Mouse (Mus musculus): ENCODE data around the gene Tmem56. TPM values are rescaled to one million over a fixed set of nuclear protein-coding genes. Genes with fewer than 3 reads are reported as not detected.

Gene Tmem56
- total RNA-seq, 2 experiments from 2014 or later = 4.6 to 8.2 TPM

DNA sequence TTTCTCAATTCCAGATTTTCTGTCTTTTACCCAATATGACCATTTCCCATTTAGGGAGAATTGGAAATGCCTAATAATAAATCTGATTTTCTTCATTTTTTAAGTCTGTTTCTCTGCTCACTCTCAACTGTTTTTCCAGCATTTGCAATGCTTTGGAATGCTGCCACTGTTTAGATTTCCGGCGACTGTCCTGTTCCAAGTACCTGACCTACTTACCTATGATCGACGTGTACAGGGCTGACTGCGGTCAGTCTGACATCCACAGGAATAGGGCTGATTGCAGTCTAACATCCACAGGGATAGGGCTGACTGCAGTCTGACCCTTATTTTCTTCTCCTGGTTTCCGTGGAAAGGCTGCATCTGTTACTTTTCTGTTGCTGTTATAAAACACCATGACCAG lies 2.3 kb upstream of the Tmem56 start:
- no peak for ATAC-seq (replicated peaks; ENCODE audit: poor library complexity)

DNA sequence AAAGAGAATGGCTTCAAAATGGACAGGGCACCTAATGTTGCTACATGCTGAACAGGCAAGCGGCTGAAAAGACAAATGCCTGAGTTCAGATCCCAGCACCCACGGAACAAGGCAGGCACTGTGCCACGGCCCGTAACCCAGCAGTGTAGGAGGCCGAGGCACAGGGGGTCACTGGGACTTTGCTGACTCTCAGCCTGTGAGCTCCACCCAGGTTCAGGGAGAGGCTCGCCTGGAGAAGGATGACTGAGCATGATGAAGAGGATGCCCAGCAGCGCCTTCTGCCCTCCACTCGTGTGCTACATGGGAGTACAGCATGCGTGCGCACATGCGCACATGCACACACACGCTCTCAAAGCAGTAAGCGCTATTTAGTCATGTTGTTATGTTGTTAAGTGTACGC lies 3.2 kb downstream of the Tmem56 start:
- ATAC-seq (replicated peaks; ENCODE audit: poor library complexity) = no peak

DNA sequence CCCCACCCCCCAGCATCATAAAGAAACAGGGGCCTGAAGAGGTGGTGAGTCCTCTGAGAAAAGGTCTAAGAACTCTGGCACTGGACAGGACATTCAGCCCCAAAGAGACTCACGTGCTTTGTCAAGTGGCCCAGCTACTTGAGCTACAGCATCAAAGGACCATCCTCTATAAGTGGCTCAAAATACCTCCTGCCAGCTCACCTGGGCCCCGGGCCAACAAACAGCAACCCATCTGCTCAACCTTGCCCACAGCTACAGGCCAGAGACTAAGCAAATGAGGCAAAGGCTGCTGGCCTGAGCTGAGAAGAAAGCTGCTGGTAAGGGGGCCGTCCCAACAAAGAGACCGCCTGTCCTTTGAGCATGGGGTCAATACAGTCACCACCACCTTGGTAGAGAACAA lies 5.3 kb downstream of the Tmem56 start:
- no peak for ATAC-seq (replicated peaks; ENCODE audit: poor library complexity)

DNA sequence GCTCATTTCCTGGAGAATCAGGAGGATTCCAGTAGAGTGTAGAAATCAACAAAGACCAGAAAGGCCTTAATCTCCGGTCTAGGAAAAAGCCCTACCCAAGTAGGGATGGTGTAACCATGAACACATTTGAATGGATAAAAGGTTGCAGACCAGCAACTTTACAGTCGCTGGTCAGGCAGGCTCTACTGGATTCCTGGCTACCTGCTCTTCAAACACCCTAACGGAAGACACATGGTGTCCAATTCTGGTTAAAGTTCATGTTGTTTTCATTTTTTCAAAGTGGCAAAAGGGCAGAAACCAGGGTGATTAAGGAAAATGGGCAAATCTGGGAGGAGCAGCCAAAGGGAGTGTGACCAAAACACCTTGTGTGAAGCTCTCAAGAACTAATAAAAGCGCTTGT lies 5.9 kb downstream of the Tmem56 start:
- ATAC-seq (replicated peaks; ENCODE audit: poor library complexity) = no peak

DNA sequence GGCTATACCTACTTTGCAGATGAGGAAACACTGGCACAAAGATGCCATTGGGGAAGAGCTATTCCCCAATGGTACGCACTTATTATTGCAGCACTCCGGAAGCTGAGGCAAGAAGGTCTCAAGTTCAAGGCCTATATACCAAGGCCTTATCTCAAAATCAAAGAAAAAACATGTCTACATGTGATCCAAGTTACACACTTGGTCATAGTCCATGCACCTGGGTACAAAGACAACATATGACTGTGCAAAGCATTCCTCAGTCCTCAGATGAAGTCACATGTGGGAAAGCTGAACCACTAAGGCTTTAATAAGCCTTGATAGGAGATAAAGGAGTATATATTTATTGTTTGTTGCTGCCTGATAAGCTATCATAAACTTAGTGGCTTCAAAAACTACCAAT lies 8.9 kb downstream of the Tmem56 start:
- no peak for ATAC-seq (replicated peaks; ENCODE audit: poor library complexity)

DNA sequence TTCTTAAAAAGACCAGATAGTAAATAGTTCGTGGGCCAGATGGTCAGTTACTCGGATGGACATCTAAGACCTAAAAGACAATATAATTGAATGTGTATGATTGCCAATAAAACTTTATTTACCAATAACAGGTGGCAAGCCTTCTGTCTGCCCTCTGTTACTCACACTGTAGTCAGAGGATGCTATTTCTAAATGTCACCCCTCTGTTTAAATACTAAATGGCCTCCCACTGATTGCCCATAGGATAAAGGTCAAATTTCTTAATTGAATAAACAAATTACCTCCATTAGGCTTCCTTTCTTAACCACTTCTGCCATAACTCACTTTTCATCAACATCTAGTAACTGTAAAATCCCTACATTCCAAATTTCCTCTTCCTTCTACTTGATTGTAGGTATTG lies 10.3 kb downstream of the Tmem56 start:
- no peak for ATAC-seq (replicated peaks; ENCODE audit: poor library complexity)

DNA sequence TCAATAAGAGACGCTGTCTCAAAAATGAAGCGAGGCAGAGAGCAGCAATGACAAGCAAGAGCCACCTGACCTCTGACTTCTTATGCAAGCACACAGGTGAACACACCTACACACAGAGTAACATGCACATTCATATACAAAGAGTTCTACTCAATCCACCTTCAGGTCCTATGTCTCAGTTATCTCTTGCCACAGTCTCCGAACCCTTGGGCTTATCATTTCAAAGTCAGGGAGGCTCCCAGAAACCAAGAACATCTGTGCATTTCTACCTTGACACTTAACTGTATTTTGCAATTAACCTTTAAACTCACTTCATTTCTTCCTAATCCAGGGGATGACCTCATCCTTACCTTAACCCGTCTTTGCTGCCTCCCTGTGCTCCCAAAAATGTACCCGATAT lies 15.6 kb downstream of the Tmem56 start:
- peak; percentile 24; the same call in 1 of the 2 replicates for ATAC-seq (replicated peaks; ENCODE audit: poor library complexity)

DNA sequence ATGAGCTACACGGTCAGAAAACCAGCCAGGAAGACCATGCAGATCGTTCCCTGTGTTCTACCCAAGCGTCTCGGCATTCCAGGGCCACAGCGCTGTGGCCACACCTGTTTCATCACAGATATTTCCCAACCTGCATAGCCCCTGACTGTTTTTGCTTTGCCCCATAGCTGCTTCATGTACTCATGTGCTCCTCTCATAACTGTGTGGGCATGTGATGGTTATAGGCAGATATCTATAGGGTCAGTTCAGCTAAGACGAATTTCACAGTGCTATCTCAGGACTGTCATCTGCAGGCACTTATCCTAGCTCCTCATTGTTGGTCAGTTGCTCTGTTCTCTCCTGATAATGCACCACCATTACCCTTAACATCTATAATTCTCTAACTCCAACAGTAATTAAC lies 18.7 kb downstream of the Tmem56 start:
- ATAC-seq (replicated peaks; ENCODE audit: poor library complexity) = peak; percentile 66

DNA sequence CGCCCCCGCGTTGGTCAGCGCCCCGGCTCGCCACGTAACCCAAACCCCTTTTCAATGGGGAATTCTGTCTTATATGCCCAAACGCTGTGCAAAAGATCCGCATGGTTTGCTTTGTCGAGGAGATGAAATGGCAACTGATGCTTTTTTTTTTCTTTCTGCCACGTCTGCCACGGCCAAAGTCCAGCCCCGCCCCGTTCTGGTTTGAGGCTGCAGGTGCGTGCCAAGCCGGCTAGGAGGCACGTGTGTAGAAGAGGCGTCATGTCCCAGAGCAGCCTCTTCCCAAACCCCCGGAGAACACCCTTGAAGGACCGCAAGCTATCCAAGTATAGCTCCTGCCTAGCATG lies 19.7 kb downstream of the Tmem56 start:
- ATAC-seq (replicated peaks; ENCODE audit: poor library complexity) = peak; percentile 50

DNA sequence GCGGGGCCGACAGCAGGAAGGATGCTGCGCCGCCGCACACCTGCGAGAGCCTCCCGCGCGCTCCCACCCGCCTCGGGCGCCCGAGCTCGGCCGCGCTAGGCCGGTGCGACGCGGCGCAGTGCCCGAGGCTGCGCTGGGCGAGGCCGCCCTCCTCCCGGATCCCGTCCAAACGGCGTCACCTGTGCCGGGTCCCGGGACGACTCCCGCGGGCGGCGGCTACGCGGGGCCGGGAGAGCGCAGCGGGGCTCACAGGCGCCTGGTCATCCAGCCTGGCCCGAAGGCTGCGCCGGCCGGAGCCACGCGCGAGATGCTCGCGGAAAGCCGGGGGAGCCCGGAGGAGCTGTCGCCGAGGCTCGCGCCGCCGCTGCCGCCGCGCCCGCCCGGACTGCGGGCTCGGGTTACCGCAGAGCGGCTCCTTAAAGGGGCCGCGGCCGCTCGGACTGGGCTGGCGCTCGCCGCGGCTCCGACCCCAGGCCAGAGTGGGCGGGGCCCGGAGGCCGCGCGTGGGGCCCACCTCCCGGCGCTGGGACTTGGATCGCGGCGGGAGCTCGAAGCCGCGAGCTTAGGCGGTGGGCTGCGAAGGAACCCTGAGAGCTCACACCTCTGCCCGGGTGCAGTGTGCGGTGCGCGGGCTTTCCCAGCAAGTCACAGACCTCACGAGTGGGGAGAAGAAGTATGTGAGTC lies 20.2 kb downstream of the Tmem56 start:
- ATAC-seq (replicated peaks; ENCODE audit: poor library complexity) = peak; percentile 12

DNA sequence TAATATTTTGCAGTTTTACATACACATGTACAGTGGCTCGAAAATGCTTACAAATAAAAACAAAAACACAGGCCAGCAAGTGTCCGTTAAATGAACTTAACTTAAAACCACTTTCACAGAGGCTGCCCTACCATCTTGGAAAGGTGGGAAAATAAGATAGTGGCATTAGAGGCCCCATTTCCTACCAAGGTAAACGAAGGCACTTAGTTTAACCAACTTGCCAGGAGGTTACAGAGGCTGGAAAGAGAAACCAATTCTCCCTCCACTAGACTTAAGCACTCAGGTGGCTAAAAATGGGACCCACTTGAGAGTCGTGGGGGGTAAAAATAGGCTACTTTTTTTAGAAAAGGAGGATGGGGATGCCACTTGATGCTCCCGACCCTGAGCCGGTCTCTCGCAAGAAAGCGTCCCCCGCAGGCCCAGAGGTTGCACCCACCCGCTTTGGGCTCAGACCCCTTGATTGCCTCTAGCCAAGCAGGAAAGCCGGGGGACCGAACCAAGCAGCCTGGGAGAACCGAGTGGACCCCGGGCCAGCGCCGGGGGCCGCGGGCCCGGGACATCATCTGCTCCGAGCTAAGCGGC lies 20.9 kb downstream of the Tmem56 start:
- ATAC-seq (replicated peaks; ENCODE audit: poor library complexity) = no peak

DNA sequence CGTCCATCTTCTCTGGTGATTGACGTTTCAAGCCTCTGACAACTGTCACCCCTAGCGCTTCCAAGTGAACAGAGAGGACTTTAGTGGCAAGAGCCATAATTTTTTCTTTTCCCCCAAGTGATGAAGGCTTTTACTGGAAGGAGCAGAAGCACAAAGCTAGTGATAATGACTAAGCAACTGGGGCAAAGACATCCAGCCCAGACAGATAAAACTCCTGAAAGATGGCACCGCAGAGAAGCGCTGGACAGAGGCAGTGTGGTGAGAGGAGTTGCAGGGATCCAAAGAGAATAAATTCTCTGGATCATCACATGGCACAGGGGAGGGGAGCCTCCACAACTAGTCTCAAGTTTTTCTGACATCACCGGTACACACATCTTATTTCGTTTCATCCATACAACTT lies 21.6 kb downstream of the Tmem56 start:
- ATAC-seq (replicated peaks; ENCODE audit: poor library complexity) = no peak

DNA sequence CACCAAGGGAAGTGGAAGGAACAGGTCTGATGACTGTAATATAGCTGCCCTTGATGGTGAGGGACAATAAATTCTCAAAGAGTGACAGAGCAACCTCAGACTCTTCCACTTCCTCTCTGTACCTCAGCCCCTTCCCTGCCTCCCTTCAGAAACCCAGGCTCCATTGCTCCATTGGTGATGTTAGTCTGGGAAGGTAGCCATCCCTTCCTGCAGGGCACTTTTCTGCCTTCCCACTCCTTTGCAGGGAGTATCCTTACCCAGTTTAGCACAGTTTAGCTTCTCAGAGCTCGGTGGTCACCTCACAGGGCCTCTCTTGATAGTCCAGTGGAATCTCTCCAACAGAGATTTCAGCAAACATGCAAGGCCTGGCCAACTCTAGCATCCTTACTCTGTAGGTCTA lies 22.1 kb downstream of the Tmem56 start:
- ATAC-seq (replicated peaks; ENCODE audit: poor library complexity) = no peak

DNA sequence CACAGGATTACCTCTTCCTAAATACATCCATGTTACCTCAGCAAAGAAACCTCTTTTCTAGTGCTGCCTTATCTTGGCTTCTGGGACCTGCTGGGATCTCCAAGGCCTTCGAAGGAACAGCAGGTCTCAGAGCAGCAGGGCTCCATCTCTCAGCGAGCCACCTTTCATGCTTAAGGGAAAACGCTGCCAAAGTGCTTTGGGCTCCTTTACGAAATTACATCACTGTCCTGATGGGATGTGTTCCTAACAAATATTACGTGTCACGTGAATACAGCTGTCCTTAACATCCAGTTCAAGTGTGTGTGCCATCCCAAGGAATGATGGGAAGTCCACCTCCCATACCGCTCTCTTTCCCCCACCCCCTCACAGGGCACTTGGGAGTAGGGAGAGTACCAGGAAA lies 22.9 kb downstream of the Tmem56 start:
- no peak for ATAC-seq (replicated peaks; ENCODE audit: poor library complexity)

DNA sequence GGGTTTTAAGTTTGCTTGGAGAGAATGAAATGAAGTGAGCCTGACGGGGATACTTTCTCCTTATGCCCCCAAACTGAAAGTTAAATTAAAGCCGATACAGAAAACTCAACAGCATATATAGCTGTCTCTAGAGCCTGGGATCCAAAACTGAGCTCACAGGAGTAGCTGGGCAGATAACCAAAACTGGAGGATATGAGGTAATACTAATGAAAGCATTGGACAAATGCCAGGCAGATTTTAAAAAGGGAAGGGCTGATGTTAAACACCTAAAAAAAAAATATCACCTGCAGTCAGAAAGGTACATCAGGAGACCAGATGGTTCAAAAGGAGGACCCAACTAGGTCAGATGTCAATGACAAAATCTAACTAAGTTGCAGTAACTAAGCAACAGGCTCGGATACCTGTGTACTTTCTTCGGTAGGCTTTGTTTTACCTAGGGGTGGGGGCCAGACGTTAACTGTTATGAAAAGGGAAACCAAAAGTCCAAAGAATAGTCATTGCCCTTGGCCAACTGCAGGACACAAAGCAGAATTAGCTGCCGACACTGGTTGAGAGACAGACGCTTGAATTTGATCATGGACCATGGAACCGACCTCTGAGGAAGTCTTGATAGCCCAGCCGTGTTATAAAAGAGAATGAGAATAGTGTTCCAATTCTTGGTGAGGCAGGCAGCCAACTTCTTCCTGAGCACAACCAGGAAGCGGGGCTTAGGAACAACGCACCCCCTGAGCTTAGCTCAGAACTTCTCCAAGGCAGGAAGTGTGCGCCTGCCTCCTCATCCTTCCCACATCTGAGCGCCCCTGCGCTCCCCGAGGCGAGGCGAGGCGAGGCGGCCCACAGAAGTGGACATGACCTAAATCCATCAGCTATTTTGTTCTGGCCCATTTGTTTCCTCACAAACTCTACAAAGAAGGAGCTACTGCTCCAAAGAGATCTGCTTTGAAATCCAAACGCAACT lies 24.1 kb downstream of the Tmem56 start:
- ATAC-seq (replicated peaks; ENCODE audit: poor library complexity) = no peak

DNA sequence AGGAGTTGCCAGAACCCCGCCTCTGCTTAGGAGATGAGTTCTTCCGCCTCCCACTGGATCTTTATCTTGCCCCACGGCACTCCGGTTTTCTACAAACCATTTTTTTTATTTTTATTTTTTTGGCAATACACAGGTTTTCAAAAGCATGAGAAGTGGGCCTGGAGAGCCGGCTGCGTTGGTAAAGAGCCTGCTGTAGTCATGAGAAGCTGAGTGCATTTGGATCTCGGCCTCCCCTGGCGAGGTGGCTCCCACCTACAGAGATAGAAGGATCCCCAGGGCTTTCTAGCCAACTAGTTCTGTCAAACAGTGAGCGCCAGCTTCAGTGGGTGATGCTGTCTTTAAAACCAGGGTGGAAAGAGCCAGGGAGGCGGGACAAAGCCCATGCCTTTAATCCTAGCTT lies 25.5 kb downstream of the Tmem56 start:
- no peak for ATAC-seq (replicated peaks; ENCODE audit: poor library complexity)

DNA sequence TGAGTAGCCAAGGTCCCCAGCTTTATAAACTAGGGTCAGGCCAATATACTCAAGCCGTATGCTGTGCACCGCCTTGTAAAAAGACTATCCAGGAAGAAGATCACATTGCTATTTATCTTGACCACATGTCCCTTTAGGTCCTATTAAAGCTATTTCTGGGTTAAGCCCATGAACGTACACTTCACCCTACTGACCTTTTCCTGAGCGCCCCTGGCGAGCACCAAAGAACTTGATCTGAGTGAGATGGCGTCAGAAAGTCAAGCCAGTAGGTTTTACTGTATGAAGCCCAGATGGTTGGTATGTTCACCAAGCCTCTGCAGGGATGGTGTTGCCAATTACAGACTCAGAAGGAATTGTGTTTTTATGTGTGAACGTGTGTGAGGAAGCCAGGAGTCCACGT lies 26.8 kb downstream of the Tmem56 start:
- no peak for ATAC-seq (replicated peaks; ENCODE audit: poor library complexity)

DNA sequence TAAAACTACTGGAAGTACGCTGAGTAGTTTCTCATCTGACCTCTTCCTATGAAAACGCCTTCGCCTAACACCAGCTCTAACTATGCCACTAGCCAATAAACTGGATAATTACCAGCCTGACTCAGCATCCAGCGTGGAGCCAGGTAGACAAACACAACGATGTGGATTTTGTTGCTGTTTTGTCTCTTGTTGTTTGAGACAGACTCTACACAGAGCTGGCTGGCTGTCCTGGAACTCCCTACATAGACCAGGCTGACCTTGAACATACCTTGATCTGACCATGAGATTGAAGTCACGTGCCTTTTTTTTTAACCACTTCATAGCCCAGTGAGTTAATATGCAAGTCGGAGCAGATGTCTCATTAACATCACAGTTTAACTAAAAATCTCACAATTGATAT lies 27.4 kb downstream of the Tmem56 start:
- no peak for ATAC-seq (replicated peaks; ENCODE audit: poor library complexity)

DNA sequence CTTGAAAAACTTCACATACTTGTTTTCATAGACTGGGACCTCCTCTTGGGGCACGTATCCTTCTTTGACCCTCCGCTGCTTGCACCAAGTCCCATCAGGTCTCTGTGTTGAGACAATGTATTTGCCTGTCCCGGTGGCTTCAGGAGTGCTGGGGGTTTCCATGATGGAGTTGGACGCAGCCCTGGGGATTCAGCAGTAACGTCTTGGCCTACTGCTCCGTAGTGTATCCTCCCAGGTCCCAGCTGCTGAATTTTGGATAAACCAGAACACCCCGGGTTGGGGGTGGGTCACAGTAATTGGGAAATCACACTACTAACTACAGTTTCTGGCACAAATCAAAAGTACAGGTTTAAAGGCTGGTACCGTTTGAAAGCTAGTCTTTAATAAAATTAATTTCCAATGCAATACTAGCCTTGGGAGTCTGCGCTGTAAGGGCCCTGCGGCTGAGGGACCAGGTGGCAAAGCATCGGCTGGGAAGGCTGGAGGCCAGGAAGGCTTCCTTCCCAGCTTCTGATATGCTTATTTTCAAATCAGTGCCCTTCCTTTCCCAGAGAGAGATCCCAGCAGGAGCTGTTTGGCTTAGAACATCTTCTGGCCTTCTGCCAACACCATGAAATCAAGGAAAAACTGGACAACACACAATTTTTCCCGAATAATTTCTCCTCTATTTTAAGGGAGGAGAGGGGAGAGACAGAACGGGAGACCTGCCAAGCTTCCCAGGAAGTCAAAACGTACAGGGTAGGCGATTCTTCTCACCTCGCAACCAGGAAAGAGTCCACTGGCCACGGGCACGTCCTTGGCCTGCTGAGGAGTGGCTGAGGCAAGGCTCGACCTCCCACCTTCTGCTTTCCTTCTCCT lies 32.1 kb downstream of the Tmem56 start:
- no peak for ATAC-seq (replicated peaks; ENCODE audit: poor library complexity)

DNA sequence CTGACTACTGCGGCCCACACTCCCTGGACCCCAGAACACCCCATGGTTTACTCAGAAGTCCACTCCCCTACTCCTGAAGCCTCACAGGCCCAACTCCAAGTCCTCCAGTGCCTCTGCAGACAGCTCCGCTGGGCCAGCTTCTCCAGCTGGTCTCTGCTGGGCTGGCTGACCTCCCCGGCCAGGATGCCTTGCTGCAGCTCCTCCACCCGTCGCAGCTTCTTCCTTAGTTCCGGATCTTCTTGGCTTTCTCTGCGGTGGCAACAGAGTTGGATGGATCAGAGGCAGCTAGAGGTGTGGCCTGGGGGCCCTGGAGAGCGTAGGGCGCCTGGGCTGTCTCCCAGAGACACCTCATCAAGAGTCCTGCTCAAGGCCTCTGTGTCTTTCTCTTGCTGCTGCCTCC lies 32.9 kb downstream of the Tmem56 start:
- ATAC-seq (replicated peaks; ENCODE audit: poor library complexity) = no peak

DNA sequence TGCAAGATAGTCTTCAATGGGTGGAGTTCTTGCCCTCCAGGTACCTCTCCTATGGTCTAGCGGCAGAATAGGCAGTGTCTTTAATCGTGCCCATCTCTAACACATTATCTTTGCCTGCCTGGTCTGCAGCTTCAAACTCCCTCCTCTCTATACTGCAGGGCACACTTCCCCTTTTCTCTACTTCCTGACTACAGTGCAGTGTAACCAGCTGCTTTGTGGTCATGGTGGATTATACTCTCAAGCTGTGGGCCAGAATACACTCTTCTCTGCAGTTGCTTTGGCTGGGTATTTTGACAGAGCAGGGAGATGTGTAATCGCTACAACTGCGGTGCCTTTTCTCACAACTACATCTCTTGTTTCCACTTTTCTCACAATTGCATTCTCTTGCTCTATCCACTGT lies 40.0 kb downstream of the Tmem56 start:
- peak; percentile 96 for ATAC-seq (replicated peaks; ENCODE audit: poor library complexity)

Measured in megakaryocyte progenitor cell, adult 5-6 weeks (primary cell).